Mouse (Mus musculus) gastrocnemius, postnatal 14 days (tissue): Measurements from ENCODE around the gene Slc5a1. TPM values are rescaled to one million over a fixed set of nuclear protein-coding genes. Genes with fewer than 3 reads are reported as not detected.

ENCODE experiments used
- DNase-seq: peaks from one replicate; pipeline ENCODE4 v3.0.0; 2021; ENCODE audit warnings: mixed read lengths
- intact Hi-C: fragments of 180-260 bp; cut with DNase I; formaldehyde crosslinking; loops from one replicate; pipeline ENCODE4 v1.15.1; 2025; ENCODE audit warnings: low total_unique reads
- long read RNA-seq, 2 experiments: library from polyadenylated mRNA; stranded (forward); transcript quantifications; one replicate each; pipeline ENCODE4 v2.0.0; 2021
- total RNA-seq, 2 experiments: library from RNA; stranded (reverse); gene quantifications; 2 replicates each; pipeline ENCODE4 v1.2.3; 2021

Gene Slc5a1
- not detected for total RNA-seq
- long read RNA-seq, experiment 1, result 0 reads
- long read RNA-seq, experiment 2, result 0 reads

DNA sequence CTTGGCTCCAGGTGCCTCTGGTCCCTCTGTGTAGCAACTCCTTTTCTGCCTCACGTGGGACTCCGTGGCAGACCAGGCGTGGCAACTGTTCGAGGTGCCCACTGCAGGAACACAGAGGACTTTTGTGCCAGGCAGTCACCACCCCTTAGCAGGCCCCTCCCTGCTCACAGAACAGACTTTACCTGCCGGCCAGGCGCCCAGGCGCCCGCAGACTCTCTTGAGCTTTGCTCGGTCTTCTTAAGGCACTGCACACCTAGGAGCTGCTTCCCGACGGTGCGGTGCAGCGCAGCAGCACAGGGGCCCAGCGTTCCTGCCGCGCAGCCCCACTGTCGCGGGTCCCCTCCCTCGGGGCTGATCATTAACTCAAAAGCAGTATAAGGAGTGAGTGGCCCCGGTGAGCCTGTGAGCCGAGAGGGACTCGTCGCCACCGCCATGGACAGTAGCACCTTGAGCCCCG is at the start of gene Slc5a1:
Gene Slc5a1 (plus strand): TSS at position 195 of the 457 bp plus-strand sequence.
- intact Hi-C loops, result no loop called here
- DNase-seq, result no peak

- intact Hi-C loops, result no loop called here
- no peak for DNase-seq
Measured at GRCm38 (mm10) chr5:33056126-33056765, 47.8 kb upstream of the Slc5a1 start.

GRCm38 (mm10) chr5:33070071-33070470 is 33.9 kb upstream of the Slc5a1 start:
- DNase-seq, result no peak
- intact Hi-C loops, result no loop called here

- DNase-seq, result no peak
Measured at GRCm38 (mm10) chr5:33076490-33077191, 27.4 kb upstream of the Slc5a1 start.

GRCm38 (mm10) chr5:33082896-33083295 is 21.1 kb upstream of the Slc5a1 start:
- no peak for DNase-seq
- intact Hi-C loops, result no loop called here

More at GRCm38 (mm10) chr5:33076490-33077191, 27.4 kb upstream of the Slc5a1 start:
- intact Hi-C loops, result no loop called here

GRCm38 (mm10) chr5:33084599-33084998 is 19.4 kb upstream of the Slc5a1 start:
- intact Hi-C loops, result no loop called here
- no peak for DNase-seq

GRCm38 (mm10) chr5:33091342-33091741 is 12.7 kb upstream of the Slc5a1 start:
- intact Hi-C loops, result no loop called here
- no peak for DNase-seq

DNA sequence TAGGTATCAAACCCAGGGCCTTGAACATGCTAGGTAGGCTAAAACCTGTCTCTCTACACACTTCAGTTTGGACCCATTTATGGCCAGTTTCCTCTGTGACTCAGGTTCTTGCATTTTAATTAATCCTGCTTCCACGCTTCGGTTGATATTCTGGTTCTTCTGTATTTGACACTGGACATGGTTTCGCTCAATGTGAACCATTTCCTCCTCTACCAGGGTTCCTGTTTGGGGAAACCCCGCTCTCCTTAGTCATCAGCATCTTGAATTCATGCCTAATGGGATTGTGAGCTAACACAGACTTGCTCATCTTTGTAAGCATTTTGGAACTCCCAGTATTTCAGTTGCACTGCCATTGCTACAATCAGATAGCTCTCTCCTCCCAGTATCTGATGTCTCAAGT is 8.7 kb upstream of the Slc5a1 start:
- DNase-seq, result no peak
- intact Hi-C loops, result no loop called here

- intact Hi-C loops, result no loop called here
- no peak for DNase-seq
Measured at GRCm38 (mm10) chr5:33102369-33103055, 1.5 kb upstream of the Slc5a1 start.

- no peak for DNase-seq
- intact Hi-C loops, result no loop called here
Measured at GRCm38 (mm10) chr5:33104876-33105275, 857 bp downstream of the Slc5a1 start.

DNA sequence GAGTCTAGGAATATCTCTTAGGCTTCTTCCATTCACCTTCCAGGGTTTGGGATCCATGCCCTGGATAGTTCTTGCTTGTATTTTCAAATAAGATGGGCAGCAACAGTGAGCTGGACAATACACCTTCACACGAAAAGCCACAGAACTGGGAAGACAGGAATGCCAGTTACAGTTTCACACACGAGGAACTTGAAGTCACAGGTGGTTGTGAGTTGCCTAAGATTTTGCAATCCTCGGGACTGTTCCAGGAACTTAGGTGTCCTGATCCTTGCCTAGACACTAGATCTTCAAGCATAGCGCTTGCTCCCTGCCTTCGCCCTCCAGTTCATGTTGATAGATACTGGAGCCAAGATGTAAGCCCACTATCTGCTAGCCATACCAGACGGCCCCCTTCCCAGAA is 1.6 kb downstream of the Slc5a1 start:
- no peak for DNase-seq
- intact Hi-C loops, result no loop called here

GRCm38 (mm10) chr5:33107056-33107455 is 3.0 kb downstream of the Slc5a1 start:
- no peak for DNase-seq
- intact Hi-C loops, result no loop called here

DNA sequence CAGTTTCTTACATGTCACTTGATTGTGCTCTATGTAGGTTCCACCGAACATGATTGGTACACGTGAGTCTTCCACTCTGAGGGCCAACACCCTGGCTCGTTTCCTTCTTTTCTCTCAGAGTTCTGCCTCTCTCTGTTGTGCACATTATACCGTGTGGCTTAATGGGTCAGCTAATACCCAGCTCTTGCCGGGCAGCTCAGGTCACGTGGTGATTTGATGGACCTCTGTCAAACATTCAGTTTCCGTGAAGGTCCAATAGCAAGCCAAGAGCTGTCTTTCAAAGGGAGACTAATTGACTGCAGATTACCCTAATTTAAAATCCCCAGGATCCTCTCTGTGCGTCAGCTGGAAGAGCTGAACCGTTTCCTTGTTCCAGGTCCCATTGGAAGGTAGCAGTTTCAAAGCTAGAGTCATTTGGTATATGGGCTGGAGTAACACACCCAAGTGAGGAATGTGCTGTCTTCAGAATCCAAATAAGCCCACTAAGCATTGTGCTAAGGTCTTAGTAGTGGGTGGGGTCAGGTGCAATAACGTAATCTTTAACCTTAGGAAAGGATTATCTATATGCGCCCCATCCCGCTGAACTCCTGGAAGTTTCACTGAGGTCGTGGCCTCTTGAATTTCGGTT is 3.9 kb downstream of the Slc5a1 start:
- intact Hi-C loops, result no loop called here
- DNase-seq, result no peak

- no peak for DNase-seq
- intact Hi-C loops, result no loop called here
Measured at GRCm38 (mm10) chr5:33121871-33122315, 17.9 kb downstream of the Slc5a1 start.

- no peak for DNase-seq
- intact Hi-C loops, result no loop called here
Measured at GRCm38 (mm10) chr5:33123658-33124057, 19.6 kb downstream of the Slc5a1 start.

- DNase-seq, result no peak
- intact Hi-C loops, result no loop called here
Measured at GRCm38 (mm10) chr5:33125318-33125717, 21.3 kb downstream of the Slc5a1 start.

DNA sequence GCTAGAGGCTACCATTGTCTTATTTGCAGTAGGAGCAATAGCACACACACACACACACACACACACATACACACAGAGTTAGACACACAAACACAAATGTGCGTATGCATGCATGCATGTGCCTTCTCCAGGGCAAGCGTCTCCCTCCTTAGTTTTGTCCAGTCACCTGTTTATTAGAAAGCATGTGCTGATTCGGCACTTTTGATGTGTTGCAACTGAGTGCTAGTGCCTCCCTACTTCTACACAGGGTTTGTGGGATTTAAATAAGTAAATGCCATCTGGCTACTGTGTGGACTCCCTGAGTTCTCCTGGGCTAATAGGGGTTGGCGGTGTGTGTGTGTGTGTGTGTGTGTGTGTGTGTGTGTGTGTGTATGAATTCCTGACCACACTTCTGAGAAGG is 30.1 kb downstream of the Slc5a1 start:
- DNase-seq, result no peak
- intact Hi-C loops, result no loop called here

DNA sequence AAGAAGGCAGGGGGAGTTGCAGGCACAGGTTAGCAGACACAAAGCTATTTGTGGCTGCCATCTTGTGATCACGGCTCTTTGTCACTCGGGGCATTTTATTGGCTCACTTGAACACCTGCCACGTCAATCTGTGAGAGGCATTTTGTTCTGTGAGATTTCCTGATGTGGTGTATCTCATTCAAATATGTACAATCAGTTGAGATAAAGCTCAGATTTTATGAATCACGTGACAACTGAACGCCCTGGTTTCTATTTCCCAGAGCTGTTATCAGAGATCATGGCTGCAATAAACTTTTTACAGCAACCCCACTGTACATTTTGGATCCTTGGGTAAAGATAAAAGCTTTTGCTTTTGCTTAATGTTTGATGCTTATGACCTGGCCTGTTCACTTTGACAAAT is 31.6 kb downstream of the Slc5a1 start:
- no peak for DNase-seq
- intact Hi-C loops, result no loop called here

GRCm38 (mm10) chr5:33142790-33143455 is 38.9 kb downstream of the Slc5a1 start:
- no peak for DNase-seq
- intact Hi-C loops, result no loop called here

DNA sequence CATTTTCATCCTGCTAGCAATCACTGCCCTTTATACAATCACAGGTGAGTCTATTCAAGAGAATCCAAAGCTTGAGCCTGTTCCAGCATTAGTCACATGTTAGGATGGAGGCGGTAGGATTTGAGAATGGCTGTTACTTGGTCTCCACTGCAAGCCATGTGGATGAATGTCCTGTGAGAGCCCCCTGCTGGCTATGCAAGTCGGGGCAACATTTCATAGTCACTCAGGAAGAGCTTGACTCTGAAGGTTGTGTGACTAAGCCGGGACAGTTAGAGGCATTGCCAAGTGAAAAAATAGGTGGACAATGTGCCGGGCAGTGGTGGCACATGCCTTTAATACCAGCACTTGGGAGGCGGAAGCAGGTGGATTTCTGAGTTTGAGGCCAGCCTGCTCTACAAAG is 40.0 kb downstream of the Slc5a1 start:
- no peak for DNase-seq
- intact Hi-C loops, result no loop called here
